Mouse (Mus musculus): Measurements from ENCODE around the gene Psen1.

The Psen1 gene

DNA sequence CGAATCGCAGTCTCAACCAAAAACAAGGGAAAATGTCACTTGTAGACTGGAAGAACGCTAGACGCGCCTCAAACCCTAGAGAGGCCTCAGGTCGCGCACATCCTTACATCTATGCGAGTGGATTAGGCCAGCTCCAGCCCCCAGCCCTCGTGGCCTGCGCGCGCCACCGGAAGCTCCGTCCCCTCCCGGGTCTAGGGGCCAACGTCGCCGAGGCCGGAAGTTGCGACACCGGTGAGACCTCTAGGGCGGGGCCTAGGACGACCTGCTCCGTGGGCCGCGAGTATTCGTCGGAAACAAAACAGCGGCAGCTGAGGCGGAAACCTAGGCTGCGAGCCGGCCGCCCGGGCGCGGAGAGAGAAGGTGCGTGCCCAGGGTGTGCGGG, at the start of gene Psen1:
Gene Psen1 (plus strand): TSS at position 219 of the 382 bp plus-strand sequence.
- DNase-seq: peak; percentile 97

DNA sequence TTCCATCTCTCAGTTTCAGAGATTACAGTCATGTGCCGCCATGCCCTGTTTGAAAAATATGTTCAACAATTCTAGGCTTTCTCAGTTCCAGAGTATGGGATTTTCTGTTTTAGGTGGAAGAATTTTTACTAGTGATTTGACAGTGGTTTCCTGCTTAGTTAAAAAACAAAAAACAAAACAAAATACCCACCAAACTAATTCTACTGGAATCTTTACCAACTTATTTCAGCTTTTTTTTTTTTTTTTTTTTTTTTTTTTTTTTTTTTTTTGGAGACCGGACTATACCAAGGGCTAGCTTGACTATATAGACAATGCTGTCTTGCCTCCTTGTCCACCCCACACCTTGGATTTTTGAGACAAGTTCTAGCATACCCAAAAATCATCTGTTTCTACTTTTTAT, 46.7 kb upstream of the Psen1 start:
- no peak for DNase-seq

DNA sequence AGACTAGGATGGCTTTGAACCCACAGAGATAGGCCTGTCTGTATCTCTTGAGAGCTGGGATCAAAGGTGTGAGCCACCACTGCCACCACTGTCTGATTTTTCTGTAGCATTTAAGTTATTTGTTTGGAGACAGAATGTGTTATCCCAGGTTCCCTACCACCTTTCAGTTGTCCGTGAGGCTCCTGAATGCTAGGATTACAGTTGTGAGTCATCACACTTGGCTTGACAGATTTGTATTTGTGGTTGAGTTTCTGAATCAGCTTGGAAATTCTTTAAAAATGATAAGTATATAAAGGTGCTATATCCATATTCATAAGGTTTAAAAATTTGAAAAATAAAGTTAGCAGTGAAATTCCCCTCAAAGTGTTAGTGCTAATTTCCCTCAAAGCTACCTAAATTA, 44.8 kb upstream of the Psen1 start:
- no peak for DNase-seq

DNA sequence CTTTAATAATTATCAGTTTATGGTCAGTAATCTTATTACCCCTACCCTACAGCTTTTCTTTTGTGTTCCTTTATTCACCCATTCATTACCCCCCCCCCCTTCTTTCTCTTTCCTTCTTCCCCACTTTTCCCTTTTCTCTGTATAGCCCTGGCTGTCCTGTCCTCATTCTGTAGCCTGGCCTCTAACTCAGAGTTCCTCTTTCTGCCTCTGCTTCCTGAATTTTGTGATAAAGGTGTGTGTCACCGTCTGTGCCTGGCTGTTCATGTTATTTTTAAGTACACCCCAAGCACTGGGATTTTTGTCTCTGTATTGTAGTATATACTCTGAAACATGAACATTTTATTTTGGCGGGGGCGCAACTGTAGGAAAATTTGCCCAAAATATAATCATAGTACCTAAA, 37.6 kb upstream of the Psen1 start:
- DNase-seq: no peak

DNA sequence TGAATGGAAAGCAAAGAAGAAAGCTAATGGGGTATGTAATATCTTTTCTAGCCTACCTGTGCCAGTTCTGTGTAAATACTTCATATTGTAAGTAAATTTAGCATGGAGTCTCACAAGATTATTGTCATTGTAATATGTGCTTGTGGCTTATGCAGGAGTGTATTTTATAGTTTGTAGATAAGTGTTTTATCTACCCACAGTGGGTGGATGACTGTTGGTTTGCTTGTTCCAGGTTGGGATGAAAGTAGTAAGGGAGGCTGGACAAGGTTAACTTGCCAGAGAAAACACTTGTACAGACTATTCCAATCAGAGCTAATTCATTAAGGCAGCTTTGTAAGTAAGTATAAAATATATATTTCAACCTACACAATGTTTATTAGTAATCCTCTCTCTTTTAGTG, 36.5 kb upstream of the Psen1 start:
- no peak for DNase-seq

DNA sequence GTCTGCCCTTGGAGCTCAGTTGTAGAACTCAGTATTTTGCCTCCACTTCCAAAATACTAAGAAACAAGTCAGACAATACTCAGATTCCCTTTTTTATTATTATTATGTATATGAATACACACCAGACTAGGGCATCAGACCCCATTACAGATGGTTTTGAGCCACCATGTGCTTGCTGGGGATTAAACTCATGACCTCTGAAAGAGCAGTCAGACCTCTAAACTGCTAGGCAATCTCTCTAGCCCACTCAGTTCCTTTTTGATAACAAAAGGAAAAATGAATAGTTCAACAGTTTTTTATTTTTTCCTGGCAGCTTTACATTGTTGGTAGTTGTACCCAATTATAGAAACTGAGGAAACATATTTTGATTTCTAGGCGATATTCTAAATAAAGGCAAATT, 2.5 kb upstream of the Psen1 start:
- DNase-seq: no peak

DNA sequence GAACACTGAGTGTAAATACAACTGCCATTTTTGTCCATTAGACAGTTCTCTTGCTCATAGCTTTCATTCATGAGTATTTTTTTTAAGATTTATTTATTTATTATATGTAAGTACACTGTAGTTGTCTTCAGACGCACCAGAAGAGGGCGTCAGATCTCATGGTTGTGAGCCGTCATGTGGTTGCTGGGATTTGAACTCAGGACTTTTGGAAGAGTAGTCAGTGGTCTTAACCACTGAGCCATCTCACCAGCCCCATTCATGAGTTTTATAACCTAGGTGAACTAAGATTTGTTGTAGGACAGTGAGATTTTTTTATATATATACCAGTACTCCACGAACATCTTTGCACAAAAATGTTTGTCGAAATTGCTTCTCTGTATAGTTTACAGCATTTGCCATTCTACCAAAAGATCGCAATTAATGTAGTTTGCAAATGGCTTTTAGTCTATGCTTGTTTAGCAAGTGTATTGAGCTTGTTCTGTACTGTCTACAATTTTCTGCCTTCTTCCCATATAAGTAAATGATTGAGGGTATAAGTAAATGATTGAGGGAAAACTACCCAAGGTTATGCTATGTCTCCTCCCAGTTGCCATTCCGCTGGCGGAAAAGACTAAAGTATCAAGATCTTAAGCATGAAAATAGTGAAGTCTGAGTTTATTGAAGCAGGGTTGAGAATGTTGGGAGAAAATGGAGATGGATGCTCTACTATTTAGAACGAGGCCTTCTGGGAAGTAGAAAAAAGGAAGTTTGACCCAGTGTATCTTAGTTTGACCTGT, 1.2 kb upstream of the Psen1 start:
- DNase-seq: peak; percentile 3

DNA sequence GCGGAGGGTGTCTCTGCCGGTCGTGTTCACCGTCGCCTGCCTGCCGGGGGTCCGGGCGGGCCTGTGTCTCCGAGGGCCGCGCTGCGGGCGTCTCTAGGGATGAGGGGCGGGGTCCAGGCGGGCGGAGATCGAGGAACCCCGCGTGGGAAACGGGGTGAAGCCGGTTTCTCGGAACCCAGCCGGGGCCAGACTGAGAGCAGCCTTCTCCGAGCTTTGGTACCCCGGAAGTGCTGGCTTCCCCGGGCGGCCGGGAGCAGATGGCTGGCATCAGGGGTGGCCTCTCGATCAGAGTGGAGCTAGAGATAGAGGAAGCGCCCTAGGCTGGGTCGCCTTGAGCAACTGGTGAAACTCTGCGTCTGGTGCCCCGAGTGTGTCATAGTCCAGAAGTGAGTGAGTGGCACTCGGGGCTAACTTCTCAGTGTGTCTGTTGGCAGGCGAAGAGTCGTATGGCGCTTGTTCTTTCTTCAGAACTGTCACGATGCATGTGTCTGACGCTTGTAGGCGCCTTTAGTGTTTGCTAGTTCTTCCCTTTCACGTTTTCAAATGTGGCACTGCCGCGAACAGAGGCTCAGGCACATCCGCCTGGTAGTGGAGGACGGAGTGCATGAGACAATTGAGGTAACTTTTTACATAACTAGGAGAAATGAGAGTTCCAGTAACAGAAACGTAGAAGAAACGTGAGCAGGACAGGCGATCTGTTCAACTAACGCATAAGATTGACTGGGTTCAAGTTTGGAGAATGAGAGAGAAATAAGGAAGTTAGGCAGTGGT, 549 bp downstream of the Psen1 start:
- DNase-seq: no peak

DNA sequence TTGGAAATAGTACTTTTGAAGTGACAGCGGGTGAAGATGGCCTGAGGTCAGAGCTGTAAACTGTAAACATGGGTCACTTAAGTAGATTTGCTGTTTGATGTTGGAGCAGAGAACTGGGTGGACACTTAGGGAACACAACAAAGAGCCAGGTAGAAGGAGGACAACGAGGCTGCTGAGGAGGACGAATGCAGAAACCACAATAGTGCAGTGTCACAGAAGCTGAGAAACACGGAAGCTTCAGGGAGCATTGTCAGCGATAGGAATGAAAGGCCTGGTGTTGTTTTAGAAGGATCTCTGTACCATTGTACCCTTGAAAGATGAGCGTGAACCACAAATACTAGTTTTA, 1.1 kb downstream of the Psen1 start:
- no peak for DNase-seq

DNA sequence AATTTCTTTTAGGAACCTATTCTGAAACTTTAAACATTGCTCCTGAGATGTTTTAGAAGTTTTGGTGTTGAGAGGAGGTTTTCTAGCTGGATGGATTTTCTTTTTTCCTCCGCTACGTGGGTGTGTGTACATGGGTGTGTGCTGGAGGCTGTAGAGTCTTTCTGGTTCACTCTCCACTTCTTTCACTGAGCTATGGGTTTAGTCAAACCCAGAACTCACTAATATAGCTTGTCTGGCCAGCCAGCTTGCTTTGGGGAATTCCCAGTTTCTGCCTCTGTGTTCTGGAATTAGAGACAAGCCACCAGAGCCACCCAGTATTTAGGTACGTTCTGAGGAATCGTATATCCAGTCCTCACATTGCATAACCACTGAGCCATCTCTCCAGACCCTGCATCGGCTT, 6.1 kb downstream of the Psen1 start:
- no peak for DNase-seq

DNA sequence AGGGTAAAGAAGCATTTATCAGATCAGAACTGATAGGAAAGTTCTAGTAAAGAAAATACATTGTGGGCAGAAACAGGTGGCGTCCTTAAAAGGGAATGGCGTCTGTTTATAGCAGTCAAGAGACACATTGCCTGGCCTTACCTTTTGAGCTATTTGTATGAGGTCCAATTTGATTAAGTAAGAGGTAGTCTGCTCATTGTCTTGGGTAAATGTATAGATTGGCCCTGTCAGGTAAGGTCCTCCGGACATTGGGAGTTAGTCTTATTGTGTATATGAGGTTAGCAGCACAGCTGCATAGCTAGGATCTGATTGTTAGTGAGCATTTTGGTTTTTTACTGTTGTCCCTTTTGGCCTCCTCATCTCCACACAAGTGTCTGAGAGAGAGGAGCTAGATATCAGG, 6.7 kb downstream of the Psen1 start:
- no peak for DNase-seq

DNA sequence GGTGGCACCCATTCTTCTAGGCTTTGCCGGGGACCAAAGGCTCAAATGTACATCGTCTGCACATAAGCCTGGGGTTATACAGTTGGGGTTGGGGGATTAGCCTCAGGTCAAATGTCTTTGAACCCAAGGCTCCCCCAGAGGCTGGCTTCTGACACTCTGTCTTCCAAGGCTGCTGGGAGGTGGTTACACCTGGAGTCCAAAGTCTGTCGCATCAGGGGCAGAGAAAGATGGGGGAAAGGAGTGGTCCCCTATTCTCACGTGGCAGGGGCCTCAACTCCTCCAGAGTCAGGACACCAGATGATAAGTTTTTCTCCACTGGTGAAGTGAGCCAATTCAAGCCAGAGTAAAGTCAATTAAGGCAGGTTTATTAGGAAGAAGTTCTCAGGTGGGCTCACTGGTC, 10.7 kb downstream of the Psen1 start:
- DNase-seq: no peak

DNA sequence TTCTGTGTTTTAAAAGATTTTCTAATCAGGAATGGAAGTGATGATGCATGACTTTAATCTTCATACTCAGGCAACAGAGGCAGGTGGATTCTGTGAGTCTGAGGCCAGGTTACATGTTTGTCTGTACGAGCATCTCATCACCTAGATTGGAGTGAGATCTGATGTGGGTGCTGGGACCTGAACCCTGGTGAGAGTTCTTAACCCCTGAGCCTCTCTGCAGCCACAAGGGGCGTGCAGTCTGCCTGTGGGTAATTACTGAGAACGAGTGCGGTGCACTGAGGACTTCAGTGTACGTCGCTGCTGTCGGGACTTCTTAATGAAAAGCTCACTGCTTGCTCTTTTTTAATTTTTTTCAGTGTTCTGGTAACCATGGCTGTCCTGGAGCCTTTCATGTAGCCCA, 13.7 kb downstream of the Psen1 start:
- no peak for DNase-seq

DNA sequence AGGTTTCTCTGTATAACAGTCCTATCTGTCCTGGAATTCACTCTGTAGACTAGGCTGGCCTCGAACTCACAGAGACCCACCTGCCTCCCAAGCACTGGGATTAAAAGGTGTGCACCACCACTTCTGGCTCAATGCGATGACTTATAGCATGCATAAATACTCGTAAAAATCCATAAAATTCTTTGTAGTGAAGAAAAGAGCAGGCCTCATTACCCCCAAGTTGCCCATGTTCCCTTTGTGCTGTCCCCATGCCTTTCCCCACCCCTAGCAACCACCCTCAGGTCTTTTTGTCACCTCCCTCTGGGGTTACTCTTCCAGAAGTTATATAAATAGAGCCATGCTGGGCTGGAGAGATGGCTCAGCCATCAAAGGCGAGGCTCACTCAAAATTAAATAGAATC, 14.8 kb downstream of the Psen1 start:
- no peak for DNase-seq

DNA sequence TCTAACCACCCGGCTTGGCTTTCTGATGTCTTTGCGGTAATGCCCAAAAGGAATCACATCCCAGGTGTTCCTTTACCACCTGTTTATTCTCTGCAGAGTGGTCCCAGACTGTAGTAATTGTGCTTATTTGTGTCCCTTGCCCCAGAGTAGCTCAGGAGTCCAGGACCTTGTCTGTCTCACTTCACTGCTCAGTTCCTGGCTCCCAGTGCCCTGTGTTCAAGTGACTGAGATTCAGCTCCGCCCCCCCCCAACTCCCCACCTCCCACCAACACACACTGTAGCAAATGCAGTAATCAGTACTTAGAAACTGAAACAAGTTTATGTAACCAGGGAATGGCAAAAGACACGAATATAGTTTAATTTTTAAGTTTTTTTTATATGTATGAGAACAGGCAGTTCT, 19.0 kb downstream of the Psen1 start:
- DNase-seq: no peak

DNA sequence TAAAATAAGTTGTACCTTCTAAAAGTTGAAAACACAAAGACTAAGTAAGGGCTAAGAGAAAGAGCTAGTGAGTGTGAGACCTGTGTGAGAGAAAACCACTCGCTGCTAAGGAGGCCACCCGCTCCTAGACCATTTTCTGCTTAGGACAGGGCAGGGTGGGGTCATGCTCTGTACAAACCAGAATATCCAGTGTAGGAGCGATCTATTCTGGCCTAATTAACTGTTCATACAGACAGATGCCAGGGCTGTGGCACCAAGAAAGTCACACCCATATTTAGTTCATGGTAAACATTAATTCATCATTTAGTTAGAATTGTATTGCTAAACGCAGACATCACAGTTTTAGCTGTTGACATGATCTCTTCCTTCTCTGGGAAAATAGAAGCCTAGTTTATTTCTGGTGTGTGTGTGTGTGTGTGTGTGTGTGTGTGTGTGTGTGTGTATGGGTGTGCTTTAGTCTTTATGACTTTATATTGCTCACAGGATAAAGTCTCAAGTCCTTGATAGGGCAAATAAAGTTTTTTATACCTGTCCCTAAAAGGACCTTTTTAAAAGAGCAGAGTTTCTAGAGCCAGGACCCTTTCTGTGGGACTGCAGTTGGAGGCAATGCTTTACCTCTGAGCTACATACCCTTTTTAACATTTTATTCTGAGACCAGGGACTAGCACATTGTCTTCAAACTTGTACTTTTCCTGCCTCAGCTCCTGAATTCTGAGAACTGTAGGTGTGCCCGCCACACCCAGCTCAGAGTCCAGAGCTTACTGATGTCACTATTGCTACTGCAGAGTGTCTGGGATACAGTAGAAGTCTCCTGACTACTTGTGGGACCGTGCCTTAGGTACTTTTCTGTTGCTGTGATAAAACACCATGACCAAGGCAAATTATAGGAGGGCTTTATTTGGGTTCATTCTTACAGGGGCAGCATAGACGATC, 20.5 kb downstream of the Psen1 start:
- DNase-seq: no peak

DNA sequence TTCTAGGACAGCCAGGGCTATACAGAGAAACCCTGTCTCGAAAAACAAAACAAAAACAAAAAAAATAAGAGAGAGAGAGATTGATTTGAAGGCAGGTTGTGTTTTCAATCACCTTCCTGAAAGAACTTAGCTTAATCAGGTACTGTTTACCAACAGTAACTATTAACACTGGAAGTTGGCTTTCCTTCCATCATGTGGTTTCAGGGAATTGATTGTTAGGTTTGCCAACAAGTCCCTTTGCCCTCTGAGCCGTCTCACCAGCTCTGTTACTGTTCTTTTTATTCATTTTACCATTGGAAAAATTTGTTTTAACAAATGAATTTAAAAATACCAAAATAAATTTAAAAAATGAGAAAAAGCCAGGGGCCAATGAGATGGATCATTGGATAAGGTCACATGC, 22.0 kb downstream of the Psen1 start:
- DNase-seq: no peak

DNA sequence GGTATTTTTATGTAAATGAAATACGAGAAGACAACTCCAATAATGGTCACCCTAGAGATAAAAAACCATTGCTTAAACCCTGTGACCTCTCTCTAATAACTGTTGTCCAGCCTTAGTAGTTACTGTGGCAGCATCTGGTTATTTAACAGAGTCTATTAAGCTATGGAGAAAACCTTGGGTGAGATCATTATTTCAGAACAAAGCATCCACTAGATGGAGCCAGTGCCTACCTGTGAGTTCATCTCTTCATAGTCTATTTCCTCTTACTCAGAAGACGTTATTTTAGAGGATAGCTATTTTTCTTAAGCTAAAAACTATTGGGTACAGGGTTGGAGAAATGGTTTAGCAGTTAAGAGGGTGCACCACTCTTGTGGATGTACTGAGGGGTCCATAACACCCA, 25.8 kb downstream of the Psen1 start:
- peak; percentile 62 for DNase-seq

DNA sequence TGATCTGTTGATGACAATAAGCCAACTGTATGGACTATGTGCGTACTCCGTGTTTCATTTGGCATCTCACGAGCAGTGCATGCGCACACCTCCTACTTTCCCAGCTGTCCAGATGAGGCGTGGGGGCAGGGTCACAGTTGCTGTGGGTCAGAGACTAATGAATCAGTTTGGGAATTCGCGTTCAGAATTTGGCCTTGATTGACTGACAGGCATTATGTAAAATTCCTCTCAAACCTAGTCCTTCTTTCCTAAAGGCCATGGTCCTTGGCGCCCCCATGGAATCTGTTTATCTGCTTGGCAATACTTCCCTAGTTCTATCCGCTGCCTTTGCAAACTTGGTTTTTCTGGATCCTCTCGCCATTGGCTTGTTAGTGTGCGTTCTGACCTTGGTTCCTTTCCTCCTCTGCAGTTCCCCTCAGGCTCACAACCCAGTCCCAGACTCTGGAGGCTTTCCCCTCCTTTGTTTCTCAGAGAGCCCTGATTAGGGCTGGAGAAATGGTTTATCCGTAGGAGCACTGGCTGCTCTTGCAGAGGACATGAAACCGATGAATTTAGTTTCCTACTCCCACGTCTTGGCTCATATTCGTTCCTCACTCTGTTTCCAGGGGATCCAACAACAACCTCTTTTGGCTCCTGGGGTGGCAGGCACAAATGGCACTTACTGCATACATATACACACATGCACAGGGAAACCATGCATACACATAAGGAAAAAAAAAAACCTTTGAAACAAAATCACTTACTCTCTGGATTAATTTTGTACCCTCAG, 28.6 kb downstream of the Psen1 start:
- no peak for DNase-seq

DNA sequence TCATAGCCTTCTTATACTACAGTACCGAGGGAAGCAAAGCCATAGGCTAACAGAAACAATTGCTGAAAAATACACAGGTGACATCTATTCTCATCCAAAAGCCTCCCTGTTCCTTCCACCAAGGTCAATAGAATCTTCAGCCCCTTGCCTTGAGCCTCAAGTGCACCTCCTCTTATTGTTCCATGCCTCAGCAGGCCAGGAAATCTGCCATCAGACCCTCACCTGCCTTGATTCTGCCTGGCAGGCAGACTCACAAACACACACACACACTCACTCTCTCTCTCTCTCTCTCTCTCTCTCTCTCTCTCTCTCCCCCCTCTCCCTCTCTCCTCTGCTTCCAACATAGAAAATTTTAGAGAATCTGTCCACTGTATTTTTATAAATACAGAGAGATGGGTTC, 31.5 kb downstream of the Psen1 start:
- no peak for DNase-seq

DNA sequence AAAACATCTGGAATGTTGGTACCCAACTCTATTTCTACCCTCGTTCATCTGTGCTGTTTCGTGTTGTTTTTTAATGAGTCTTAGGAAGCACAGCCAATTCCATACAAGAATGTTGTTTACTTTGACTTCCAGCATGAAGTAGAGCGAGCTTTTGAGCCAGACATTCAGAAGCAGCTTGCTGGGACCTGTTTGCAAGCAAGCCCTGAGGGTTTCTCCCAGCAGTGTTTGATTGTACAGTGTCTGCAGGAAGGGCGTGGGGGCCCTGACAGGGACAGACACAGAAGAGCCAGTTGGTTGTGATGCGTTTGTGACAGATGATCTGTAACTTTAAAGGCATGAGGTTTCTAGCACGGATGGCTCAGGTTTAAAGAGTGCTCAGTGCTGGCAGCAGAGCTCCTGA, 33.3 kb downstream of the Psen1 start:
- no peak for DNase-seq

DNA sequence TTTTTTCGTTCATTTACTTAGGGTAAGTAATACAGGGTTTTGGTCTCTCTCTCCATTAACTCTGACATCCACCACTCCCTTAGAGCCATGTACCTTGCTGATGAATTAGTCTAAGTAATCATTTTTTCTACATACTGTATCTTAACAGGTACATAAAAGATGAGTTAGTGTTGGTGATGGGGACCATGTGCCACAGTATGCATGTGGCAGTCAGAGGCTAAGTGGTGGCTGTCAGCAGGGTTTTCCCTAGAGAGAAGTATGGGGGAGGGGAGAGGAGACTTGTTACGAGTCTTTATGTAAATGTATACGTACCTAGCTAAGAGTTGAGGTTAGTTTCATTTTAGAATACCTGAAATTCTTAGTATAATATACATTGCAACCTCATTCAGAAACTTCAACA, 35.1 kb downstream of the Psen1 start:
- DNase-seq: no peak
